Mouse (Mus musculus) brown adipose tissue, adult 24 weeks (tissue): ENCODE results near the gene Cst6. TPM values are rescaled to one million over a fixed set of nuclear protein-coding genes. Genes with fewer than 3 reads are reported as not detected.

Experiments
- polyA plus RNA-seq: library from polyadenylated mRNA; stranded (reverse); fragments of >200 nt; gene quantifications from 2 replicates; pipeline ENCODE4 v1.2.4, GENCODE M21; 2012; ENCODE audit not compliant: missing spikeins, insufficient read depth, insufficient read length

Gene Cst6
- polyA plus RNA-seq, 1 experiment, result 5.6 TPM

Other genes with a start within 250 kb of the Cst6 start
- 144 and 184 TPM in 2 replicates for gene Rab1b, start 242.5 kb downstream of the Cst6 start, polyA plus RNA-seq
- gene Klc2, start 231.0 kb downstream of the Cst6 start, polyA plus RNA-seq, result 17.3 and 20.3 TPM in 2 replicates
- 4.4 and 6.8 TPM in 2 replicates for gene Pacs1, start 76.5 kb downstream of the Cst6 start, polyA plus RNA-seq
- 58.7 and 72.0 TPM in 2 replicates for gene Sf3b2, start 54.1 kb downstream of the Cst6 start, polyA plus RNA-seq
- not detected in 2 replicates for gene Gal3st3, start 51.2 kb downstream of the Cst6 start, polyA plus RNA-seq
- not detected in 2 replicates for gene Catsper1, start 13.8 kb downstream of the Cst6 start, polyA plus RNA-seq
- 26.0 and 39.5 TPM in 2 replicates for gene Eif1ad, start 17.2 kb upstream of the Cst6 start, polyA plus RNA-seq
- 133 and 162 TPM in 2 replicates for gene Banf1, start 17.6 kb upstream of the Cst6 start, polyA plus RNA-seq
- 30.8 and 31.2 TPM in 2 replicates for gene Sart1, start 39.1 kb upstream of the Cst6 start, polyA plus RNA-seq
- gene Tsga10ip, start 53.0 kb upstream of the Cst6 start, polyA plus RNA-seq, result not detected in 2 replicates
- 293 and 410 TPM in 2 replicates for gene Drap1, start 75.4 kb upstream of the Cst6 start, polyA plus RNA-seq
- gene AI837181, start 75.6 kb upstream of the Cst6 start, polyA plus RNA-seq, result 23.8 and 27.1 TPM in 2 replicates
- not detected in 2 replicates for gene Fosl1, start 98.0 kb upstream of the Cst6 start, polyA plus RNA-seq
- 2.2 and 6.5 TPM in 2 replicates for gene Ccdc85b, start 108.3 kb upstream of the Cst6 start, polyA plus RNA-seq
- 34.8 and 44.0 TPM in 2 replicates for gene Fibp, start 111.0 kb upstream of the Cst6 start, polyA plus RNA-seq
- not detected in 2 replicates for gene Ctsw, start 118.9 kb upstream of the Cst6 start, polyA plus RNA-seq
- gene Efemp2, start 124.4 kb upstream of the Cst6 start, polyA plus RNA-seq, result 10.1 and 16.1 TPM in 2 replicates
- 14.8 and 25.2 TPM in 2 replicates for gene Mus81, start 138.8 kb upstream of the Cst6 start, polyA plus RNA-seq
- 324 and 390 TPM in 2 replicates for gene Cfl1, start 140.9 kb upstream of the Cst6 start, polyA plus RNA-seq
- gene 1700020D05Rik, start 154.2 kb upstream of the Cst6 start, polyA plus RNA-seq, result 1.1 TPM in 1 of 2 replicates, not detected in the other
- gene Snx32, start 161.0 kb upstream of the Cst6 start, polyA plus RNA-seq, result 2.7 and 7.0 TPM in 2 replicates
- gene Ovol1, start 211.1 kb upstream of the Cst6 start, polyA plus RNA-seq, result not detected in 2 replicates
- gene Ap5b1, start 218.5 kb upstream of the Cst6 start, polyA plus RNA-seq, result 1.3 and 2.1 TPM in 2 replicates